Mouse (Mus musculus): ENCODE results near the gene Nrap. TPM values are rescaled to one million over a fixed set of nuclear protein-coding genes. Genes with fewer than 3 reads are reported as not detected.

Nrap gene
- polyA plus RNA-seq (2015; fragmentation: Nextera tagmentation; extraction: Ambion mirVana), result 0.22 and 0.27 TPM in 2 replicates

- H3K27ac ChIP-seq (ENCODE audit: low read length), result no peak within 1 kb of the TSS
- H3K4me3 ChIP-seq (replicated peaks; ENCODE audit: low read length), result no peak within 1 kb of the TSS
- no peaks in the 10 kb centered on the region; the same call in 1 of the 2 replicates for H3K27me3 ChIP-seq (replicated peaks; ENCODE audit: control insufficient read depth, insufficient read depth, low read length)
- H3K36me3 ChIP-seq (ENCODE audit: control insufficient read depth, insufficient read depth), result no peaks in the 10 kb centered on the region
- H3K4me1 ChIP-seq (replicated peaks; ENCODE audit: control insufficient read depth, insufficient read depth, low read length), result no peaks in the 10 kb centered on the region
- no peak for ATAC-seq
- H3K9ac ChIP-seq (replicated peaks; ENCODE audit: low read depth, low read length), result no peak within 1 kb of the TSS
- 90% methylated on average over 11 of the region's 11 CpGs for WGBS
- H3K4me2 ChIP-seq (ENCODE audit: low read length), result no peak within 1 kb of the TSS
- no peaks in the 10 kb centered on the region for H3K9me3 ChIP-seq (ENCODE audit: control insufficient read depth, low read length)
These were observed at the start of gene Nrap for GRCm38 (mm10) chr19:56389879-56390278. Nrap (minus strand) TSS chr19:56390037.

GRCm38 (mm10) chr19:56439072-56439434, 49.2 kb upstream of the Nrap start:
- no peak overlapping the region for H3K27ac ChIP-seq (ENCODE audit: low read length)
- no peaks in the 10 kb centered on the region for H3K9me3 ChIP-seq (ENCODE audit: control insufficient read depth, low read length)
- no peak overlapping the region for H3K4me2 ChIP-seq (ENCODE audit: low read length)
- ATAC-seq, result no peak
- no peaks in the 10 kb centered on the region for H3K27me3 ChIP-seq (replicated peaks; ENCODE audit: control insufficient read depth, insufficient read depth, low read length)
- H3K9ac ChIP-seq (replicated peaks; ENCODE audit: low read depth, low read length), result no peak overlapping the region
- H3K4me3 ChIP-seq (replicated peaks; ENCODE audit: low read length), result no peak overlapping the region
- no peaks in the 10 kb centered on the region for H3K4me1 ChIP-seq (replicated peaks; ENCODE audit: control insufficient read depth, insufficient read depth, low read length)
- no peaks in the 10 kb centered on the region for H3K36me3 ChIP-seq (ENCODE audit: control insufficient read depth, insufficient read depth)
- WGBS, result 89% methylated on average over 6 of the region's 6 CpGs

GRCm38 (mm10) chr19:56438357-56439071, 48.7 kb upstream of the Nrap start:
- Histone ChIP-seq H3K27ac (ENCODE audit: low read length) (no peak overlapping the region), H3K4me2 (ENCODE audit: low read length) (no peak overlapping the region), H3K27me3 (replicated peaks; ENCODE audit: control insufficient read depth, insufficient read depth, low read length) (no peaks in the 10 kb centered on the region), H3K4me1 (replicated peaks; ENCODE audit: control insufficient read depth, insufficient read depth, low read length) (no peaks in the 10 kb centered on the region), H3K9me3 (ENCODE audit: control insufficient read depth, low read length) (no peaks in the 10 kb centered on the region), H3K36me3 (ENCODE audit: control insufficient read depth, insufficient read depth) (no peaks in the 10 kb centered on the region), H3K9ac (replicated peaks; ENCODE audit: low read depth, low read length) (no peak overlapping the region), H3K4me3 (replicated peaks; ENCODE audit: low read length) (no peak overlapping the region)
- no peak for ATAC-seq
- 87% methylated on average over 7 of the region's 7 CpGs for WGBS

- ATAC-seq, result no peak
- Histone ChIP-seq H3K4me3 (replicated peaks; ENCODE audit: low read length) (no peak overlapping the region), H3K27me3 (replicated peaks; ENCODE audit: control insufficient read depth, insufficient read depth, low read length) (no peaks in the 10 kb centered on the region), H3K4me1 (replicated peaks; ENCODE audit: control insufficient read depth, insufficient read depth, low read length) (no peaks in the 10 kb centered on the region), H3K9ac (replicated peaks; ENCODE audit: low read depth, low read length) (no peak overlapping the region), H3K9me3 (ENCODE audit: control insufficient read depth, low read length) (no peaks in the 10 kb centered on the region), H3K36me3 (ENCODE audit: control insufficient read depth, insufficient read depth) (no peaks in the 10 kb centered on the region), H3K27ac (ENCODE audit: low read length) (no peak overlapping the region), H3K4me2 (ENCODE audit: low read length) (no peak overlapping the region)
- WGBS, result 86% methylated on average over 13 of the region's 13 CpGs
These were observed 46.5 kb upstream of the Nrap start for GRCm38 (mm10) chr19:56436380-56436779.

GRCm38 (mm10) chr19:56433581-56433980, 43.7 kb upstream of the Nrap start:
- Histone ChIP-seq H3K4me3 (replicated peaks; ENCODE audit: low read length) (no peak overlapping the region), H3K9ac (replicated peaks; ENCODE audit: low read depth, low read length) (no peak overlapping the region), H3K9me3 (ENCODE audit: control insufficient read depth, low read length) (no peaks in the 10 kb centered on the region), H3K27me3 (replicated peaks; ENCODE audit: control insufficient read depth, insufficient read depth, low read length) (no peaks in the 10 kb centered on the region), H3K4me2 (ENCODE audit: low read length) (no peak overlapping the region), H3K27ac (ENCODE audit: low read length) (no peak overlapping the region), H3K36me3 (ENCODE audit: control insufficient read depth, insufficient read depth) (no peaks in the 10 kb centered on the region), H3K4me1 (replicated peaks; ENCODE audit: control insufficient read depth, insufficient read depth, low read length) (no peaks in the 10 kb centered on the region)
- no peak for ATAC-seq
- WGBS, result 92% methylated on average over 7 of the region's 7 CpGs

- WGBS, result 84% methylated on average over 10 of the region's 10 CpGs
- Histone ChIP-seq H3K4me3 (replicated peaks; ENCODE audit: low read length) (no peak overlapping the region), H3K9ac (replicated peaks; ENCODE audit: low read depth, low read length) (no peak overlapping the region), H3K4me2 (ENCODE audit: low read length) (no peak overlapping the region), H3K27me3 (replicated peaks; ENCODE audit: control insufficient read depth, insufficient read depth, low read length) (no peaks in the 10 kb centered on the region), H3K4me1 (replicated peaks; ENCODE audit: control insufficient read depth, insufficient read depth, low read length) (no peaks in the 10 kb centered on the region), H3K36me3 (ENCODE audit: control insufficient read depth, insufficient read depth) (no peaks in the 10 kb centered on the region), H3K9me3 (ENCODE audit: control insufficient read depth, low read length) (no peaks in the 10 kb centered on the region), H3K27ac (ENCODE audit: low read length) (no peak overlapping the region)
- ATAC-seq, result no peak
These were observed 42.9 kb upstream of the Nrap start for GRCm38 (mm10) chr19:56432706-56433105.

- no peak overlapping the region for H3K9ac ChIP-seq (replicated peaks; ENCODE audit: low read depth, low read length)
- no peak overlapping the region for H3K4me3 ChIP-seq (replicated peaks; ENCODE audit: low read length)
- no peak overlapping the region for H3K4me2 ChIP-seq (ENCODE audit: low read length)
- H3K4me1 ChIP-seq (replicated peaks; ENCODE audit: control insufficient read depth, insufficient read depth, low read length), result 0 out of 2 replicates have a peak, but pooled peaks cover 5% of the 10 kb centered on the region
- H3K36me3 ChIP-seq (ENCODE audit: control insufficient read depth, insufficient read depth), result no peaks in the 10 kb centered on the region
- 74% methylated on average over 8 of the region's 8 CpGs for WGBS
- no peaks in the 10 kb centered on the region for H3K27me3 ChIP-seq (replicated peaks; ENCODE audit: control insufficient read depth, insufficient read depth, low read length)
- H3K27ac ChIP-seq (ENCODE audit: low read length), result no peak overlapping the region
- no peak for ATAC-seq
- no peaks in the 10 kb centered on the region for H3K9me3 ChIP-seq (ENCODE audit: control insufficient read depth, low read length)
These were observed 40.5 kb upstream of the Nrap start for GRCm38 (mm10) chr19:56430369-56430768.

GRCm38 (mm10) chr19:56425492-56425891, 35.7 kb upstream of the Nrap start:
- no peak overlapping the region for H3K4me3 ChIP-seq (replicated peaks; ENCODE audit: low read length)
- H3K4me1 ChIP-seq (replicated peaks; ENCODE audit: control insufficient read depth, insufficient read depth, low read length), result peaks cover 9% of the 10 kb centered on the region; the same call in 1 of the 2 replicates
- no peak for ATAC-seq
- WGBS, result 66% methylated on average over 9 of the region's 9 CpGs
- H3K27ac ChIP-seq (ENCODE audit: low read length), result no peak overlapping the region
- H3K4me2 ChIP-seq (ENCODE audit: low read length), result no peak overlapping the region
- no peaks in the 10 kb centered on the region for H3K36me3 ChIP-seq (ENCODE audit: control insufficient read depth, insufficient read depth)
- H3K27me3 ChIP-seq (replicated peaks; ENCODE audit: control insufficient read depth, insufficient read depth, low read length), result no peaks in the 10 kb centered on the region
- H3K9me3 ChIP-seq (ENCODE audit: control insufficient read depth, low read length), result no peaks in the 10 kb centered on the region
- no peak overlapping the region for H3K9ac ChIP-seq (replicated peaks; ENCODE audit: low read depth, low read length)

GRCm38 (mm10) chr19:56424606-56425395, 35.0 kb upstream of the Nrap start:
- ATAC-seq, result no peak
- peaks cover 9% of the 10 kb centered on the region; the same call in 1 of the 2 replicates for H3K4me1 ChIP-seq (replicated peaks; ENCODE audit: control insufficient read depth, insufficient read depth, low read length)
- no peaks in the 10 kb centered on the region for H3K36me3 ChIP-seq (ENCODE audit: control insufficient read depth, insufficient read depth)
- WGBS, result 75% methylated on average over 17 of the region's 17 CpGs
- no peak overlapping the region for H3K4me2 ChIP-seq (ENCODE audit: low read length)
- H3K27ac ChIP-seq (ENCODE audit: low read length), result no peak overlapping the region
- H3K9me3 ChIP-seq (ENCODE audit: control insufficient read depth, low read length), result no peaks in the 10 kb centered on the region
- H3K27me3 ChIP-seq (replicated peaks; ENCODE audit: control insufficient read depth, insufficient read depth, low read length), result no peaks in the 10 kb centered on the region
- no peak overlapping the region for H3K9ac ChIP-seq (replicated peaks; ENCODE audit: low read depth, low read length)
- no peak overlapping the region for H3K4me3 ChIP-seq (replicated peaks; ENCODE audit: low read length)

Measured in forebrain, embryonic 16.5 days (tissue).